Mouse (Mus musculus) layer of hippocampus, adult 9-10 months (tissue): ENCODE measurements at regions not wholly inside any gene's neighbourhood (a gene's known extent, or its start where the extent isn't known, plus 50 kb on each side); places are given as distances from the start of the nearest gene placed in this dataset.
A peak's percentile ranks its signal among the peaks of the same experiment; 100 is the strongest.

Experiments used
- DNase-seq: peaks from one replicate; pipeline ENCODE4 v3.0.0; 2022; ENCODE audit warnings: low spot score

- DNase-seq = peak; percentile 3
Measured at GRCm38 (mm10) chrX:61305301-61305890, 120.0 kb upstream of the Cdr1 start.

- no peak for DNase-seq
Measured at GRCm38 (mm10) chrX:61304464-61304863, 119.1 kb upstream of the Cdr1 start.
